Mouse (Mus musculus): ENCODE data around the gene Myo5a. TPM values are rescaled to one million over a fixed set of nuclear protein-coding genes. Genes with fewer than 3 reads are reported as not detected.
A peak's percentile ranks its signal among the peaks of the same experiment; 100 is the strongest.

Myo5a gene
- polyA plus RNA-seq, 1 experiment from 2014 or later = 33.5 TPM

DNA sequence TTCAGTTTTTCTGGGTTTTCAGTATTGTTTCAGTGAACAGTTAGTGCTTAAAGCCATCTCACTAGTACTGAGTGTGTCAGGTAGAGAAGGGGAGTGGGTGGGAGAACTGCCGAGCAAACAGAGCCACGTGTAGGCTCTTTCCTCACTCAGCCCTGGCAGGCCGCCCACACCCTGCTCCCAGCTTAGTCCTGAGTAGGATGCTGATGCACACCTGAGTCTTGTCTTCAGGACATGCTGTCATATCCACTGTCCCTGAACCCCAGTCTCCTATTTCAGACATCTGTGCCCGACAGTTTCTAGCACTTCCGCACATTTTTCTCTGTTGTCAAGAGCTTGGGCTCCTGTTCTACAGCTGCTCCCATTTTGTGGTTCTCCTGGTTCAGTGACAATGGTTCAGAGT, 149.1 kb downstream of the Myo5a start:
- Histone ChIP-seq H3K9ac (no peak overlapping the region), H3K4me1 (replicated peaks) (no peaks in the 10 kb centered on the region), H3K27me3 (no peaks in the 10 kb centered on the region), H3K9me3 (no peaks in the 10 kb centered on the region), H3K4me3 (no peak overlapping the region), H3K27ac (replicated peaks) (no peak overlapping the region), H3K4me2 (no peak overlapping the region), H3K36me3 (peaks cover 54% of the 10 kb centered on the region)
- ATAC-seq (ENCODE audit: low read depth) = no peak
- WGBS = 93% methylated on average over 5 of the region's 5 CpGs

DNA sequence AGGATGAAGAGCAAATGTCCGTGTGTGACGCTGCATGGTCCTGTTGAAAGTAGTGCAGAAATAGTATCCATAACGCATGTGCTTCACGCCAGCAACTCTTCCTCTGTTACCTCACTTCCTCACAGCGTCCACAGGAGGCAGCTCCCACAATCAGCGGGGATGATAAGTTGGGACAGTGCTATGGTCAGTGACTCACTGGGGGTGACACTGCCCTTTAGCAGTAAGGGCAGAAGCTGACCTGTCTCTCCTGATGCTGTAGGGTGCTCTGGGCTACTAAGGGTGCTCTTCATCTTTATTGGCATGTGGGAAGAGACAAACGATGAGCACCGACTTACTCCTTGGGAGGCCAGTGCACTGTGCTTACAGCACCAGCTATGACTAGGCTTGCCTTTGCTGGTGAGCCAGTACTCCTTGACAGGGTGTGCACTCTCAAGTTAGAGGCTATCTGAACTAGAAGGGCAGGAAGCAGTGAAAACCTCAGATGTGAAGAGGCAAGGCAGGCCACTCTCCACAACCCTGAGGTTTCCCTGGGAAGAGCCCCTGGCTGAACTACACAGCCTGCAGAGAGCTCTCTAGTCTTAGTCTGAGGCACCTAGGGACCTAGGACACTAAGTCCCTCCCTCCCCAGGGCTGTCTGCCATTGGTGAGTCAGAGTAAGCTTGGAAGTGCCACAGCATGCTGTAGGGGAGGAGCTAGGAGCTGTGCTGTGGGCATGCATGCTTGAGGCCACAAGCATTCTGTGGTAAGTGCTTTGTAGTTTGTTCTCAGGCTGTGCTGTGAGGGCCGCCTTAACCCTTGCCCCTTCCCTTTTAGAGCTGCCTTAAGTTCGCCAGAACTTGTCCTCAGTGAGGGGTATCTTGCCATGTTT, 150.8 kb downstream of the Myo5a start:
- no peak overlapping the region for H3K27ac ChIP-seq (replicated peaks)
- H3K36me3 ChIP-seq = peaks cover 38% of the 10 kb centered on the region
- H3K4me3 ChIP-seq = no peak overlapping the region
- WGBS = 66% methylated on average over 10 of the region's 10 CpGs
- H3K9me3 ChIP-seq = no peaks in the 10 kb centered on the region
- no peaks in the 10 kb centered on the region for H3K27me3 ChIP-seq
- no peak overlapping the region for H3K9ac ChIP-seq
- ATAC-seq (ENCODE audit: low read depth) = peak; percentile 15; the same call in 1 of the 2 replicates
- no peak overlapping the region for H3K4me2 ChIP-seq
- no peaks in the 10 kb centered on the region for H3K4me1 ChIP-seq (replicated peaks)

DNA sequence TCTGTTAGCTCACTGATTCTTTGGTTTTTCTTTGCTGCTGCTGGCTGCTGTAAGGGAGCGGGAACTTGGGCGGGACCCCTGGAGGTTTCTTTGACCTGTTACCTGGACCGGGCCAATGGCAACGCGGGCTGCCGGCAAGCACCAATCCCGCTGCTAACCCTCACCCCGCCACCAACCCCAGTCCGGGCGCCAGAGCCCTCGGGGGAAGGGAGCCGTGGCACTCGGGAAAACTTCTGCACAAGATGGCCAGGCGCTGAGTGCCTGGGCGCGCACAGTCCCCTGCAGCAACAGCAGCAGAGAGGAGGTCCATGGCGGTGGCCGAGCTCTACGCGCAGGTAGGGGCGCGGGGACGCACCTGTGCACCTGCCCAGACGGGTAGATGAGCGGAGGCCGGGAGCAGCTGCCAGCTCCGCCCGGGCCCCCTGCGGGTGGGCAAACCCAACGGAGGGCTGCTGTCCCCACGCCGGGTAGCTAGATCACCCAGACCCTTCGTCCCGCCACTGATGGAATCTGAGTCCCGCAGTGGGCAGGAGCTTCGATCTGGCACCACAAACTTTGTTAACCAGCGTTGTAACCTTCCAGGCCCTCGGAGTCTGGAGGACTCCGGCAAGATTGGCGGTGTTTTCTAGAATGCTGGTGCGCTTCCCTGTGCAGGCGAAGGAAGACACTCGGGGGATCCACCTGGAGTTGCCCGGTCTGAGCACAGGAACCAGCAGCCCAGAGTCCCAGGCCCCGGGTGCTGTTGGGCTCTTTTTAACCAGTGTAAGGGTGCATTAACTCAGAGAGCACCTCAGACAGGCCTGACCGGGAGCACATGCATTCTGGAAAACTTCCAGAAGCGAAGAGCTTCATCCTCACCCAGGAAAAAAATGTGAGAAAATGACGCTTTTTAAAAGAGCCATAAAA, 161.3 kb downstream of the Myo5a start, which contains the start of gene Myo5c:
Myo5c (plus strand) TSS at position 180 of the 906 bp plus-strand sequence.
- Histone ChIP-seq H3K4me3 (peak within 1 kb of the TSS; percentile 34), H3K27me3 (peaks cover 39% of the 10 kb centered on the region), H3K4me2 (peak within 1 kb of the TSS; percentile 61), H3K36me3 (no peaks in the 10 kb centered on the region), H3K4me1 (replicated peaks) (peaks cover 10% of the 10 kb centered on the region), H3K9ac (peak within 1 kb of the TSS; percentile 52; the same call in 1 of the 2 replicates), H3K9me3 (no peaks in the 10 kb centered on the region), H3K27ac (replicated peaks) (no peak within 1 kb of the TSS)
- WGBS = 2% methylated on average over 48 of the region's 48 CpGs
- ATAC-seq (ENCODE audit: low read depth) = no peak

DNA sequence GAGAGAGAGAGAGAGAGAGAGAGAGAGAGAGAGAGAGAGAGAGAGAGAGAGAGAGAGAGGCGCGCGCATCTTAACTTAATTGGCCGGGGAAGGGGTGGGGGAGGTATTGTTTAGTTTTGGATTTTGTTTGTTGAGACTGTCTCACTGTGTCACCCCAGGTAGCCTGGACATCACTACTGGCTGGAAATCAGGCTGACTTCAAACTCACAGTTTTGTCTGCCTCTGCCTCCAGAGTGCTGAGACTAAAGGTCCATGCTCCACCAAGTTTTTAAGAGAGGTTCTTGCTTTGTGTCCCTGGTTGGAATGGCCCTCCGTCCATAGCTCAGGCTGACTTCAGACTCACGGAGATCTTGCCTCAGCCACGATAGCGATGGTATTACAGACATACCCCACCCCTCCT, 162.0 kb downstream of the Myo5a start:
- no peak overlapping the region for H3K4me3 ChIP-seq
- H3K9me3 ChIP-seq = no peaks in the 10 kb centered on the region
- no peak overlapping the region for H3K9ac ChIP-seq
- peaks cover 39% of the 10 kb centered on the region for H3K27me3 ChIP-seq
- ATAC-seq (ENCODE audit: low read depth) = no peak
- no peak overlapping the region for H3K4me2 ChIP-seq
- no peak overlapping the region for H3K27ac ChIP-seq (replicated peaks)
- peaks cover 10% of the 10 kb centered on the region for H3K4me1 ChIP-seq (replicated peaks)
- 41% methylated on average over 8 of the region's 8 CpGs for WGBS
- no peaks in the 10 kb centered on the region for H3K36me3 ChIP-seq

DNA sequence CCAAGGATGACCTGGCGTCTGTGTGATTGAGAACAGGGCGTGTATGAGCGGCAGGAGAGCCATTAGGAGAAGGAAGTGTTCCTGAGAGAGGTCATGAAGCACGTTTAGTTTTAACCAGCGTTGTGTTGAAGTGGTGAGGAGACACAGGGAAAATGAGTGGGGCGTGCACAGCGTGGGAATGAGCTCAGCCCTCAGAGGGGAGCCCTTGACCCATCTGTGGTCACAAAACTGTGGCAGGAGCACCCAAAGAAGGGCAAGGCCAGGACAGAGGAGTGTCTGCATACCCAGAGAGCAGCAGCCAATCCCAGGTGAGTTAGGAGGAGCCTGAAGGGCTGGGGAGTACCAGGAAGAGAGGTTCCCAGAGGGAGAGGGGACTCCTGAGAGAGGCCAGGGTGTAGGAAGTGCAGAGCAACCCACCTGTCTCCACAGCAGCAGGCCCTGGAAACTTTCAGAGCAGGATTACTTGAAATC, 163.5 kb downstream of the Myo5a start:
- ATAC-seq (ENCODE audit: low read depth) = no peak
- Histone ChIP-seq H3K4me3 (no peak overlapping the region), H3K9ac (no peak overlapping the region), H3K4me2 (no peak overlapping the region), H3K4me1 (replicated peaks) (peaks cover 10% of the 10 kb centered on the region), H3K36me3 (no peaks in the 10 kb centered on the region), H3K27ac (replicated peaks) (no peak overlapping the region), H3K9me3 (no peaks in the 10 kb centered on the region), H3K27me3 (peaks cover 39% of the 10 kb centered on the region)
- 29% methylated on average over 7 of the region's 7 CpGs for WGBS

DNA sequence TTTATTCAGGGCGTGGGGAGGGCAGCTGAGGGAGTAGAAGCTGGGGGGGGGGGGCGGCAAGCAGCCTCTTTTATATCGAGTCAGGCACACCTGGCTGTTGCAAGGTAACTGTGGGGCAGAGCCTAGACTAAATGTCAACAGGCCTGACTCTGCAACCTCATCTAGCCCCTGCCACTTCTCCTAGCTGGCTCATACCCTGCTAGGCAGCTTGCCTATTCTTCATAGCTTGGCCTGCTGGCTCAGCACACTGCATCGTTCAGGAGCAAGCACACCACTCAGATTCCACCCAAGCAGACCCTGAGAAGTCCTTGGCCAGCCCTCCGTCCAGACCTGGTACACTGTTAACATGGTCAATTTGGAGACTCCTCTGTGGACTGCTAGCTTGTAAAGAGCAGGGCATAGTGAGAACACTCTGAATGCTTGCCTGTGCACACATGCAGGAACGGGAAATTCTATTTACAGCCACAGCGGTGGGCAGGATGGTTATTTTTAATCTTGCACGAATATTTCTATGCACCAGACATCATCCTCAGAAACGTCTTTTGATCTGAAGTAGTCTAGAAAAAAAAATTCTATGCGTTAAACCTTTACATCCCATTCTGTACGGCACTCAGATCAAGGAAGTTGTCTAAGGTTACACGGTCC, 164.3 kb downstream of the Myo5a start:
- Histone ChIP-seq H3K9me3 (no peaks in the 10 kb centered on the region), H3K27ac (replicated peaks) (no peak overlapping the region), H3K9ac (no peak overlapping the region), H3K27me3 (peaks cover 39% of the 10 kb centered on the region), H3K4me2 (no peak overlapping the region), H3K36me3 (no peaks in the 10 kb centered on the region), H3K4me1 (replicated peaks) (peaks cover 10% of the 10 kb centered on the region), H3K4me3 (no peak overlapping the region)
- no peak for ATAC-seq (ENCODE audit: low read depth)
- 81% methylated on average over 12 of the region's 12 CpGs for WGBS

DNA sequence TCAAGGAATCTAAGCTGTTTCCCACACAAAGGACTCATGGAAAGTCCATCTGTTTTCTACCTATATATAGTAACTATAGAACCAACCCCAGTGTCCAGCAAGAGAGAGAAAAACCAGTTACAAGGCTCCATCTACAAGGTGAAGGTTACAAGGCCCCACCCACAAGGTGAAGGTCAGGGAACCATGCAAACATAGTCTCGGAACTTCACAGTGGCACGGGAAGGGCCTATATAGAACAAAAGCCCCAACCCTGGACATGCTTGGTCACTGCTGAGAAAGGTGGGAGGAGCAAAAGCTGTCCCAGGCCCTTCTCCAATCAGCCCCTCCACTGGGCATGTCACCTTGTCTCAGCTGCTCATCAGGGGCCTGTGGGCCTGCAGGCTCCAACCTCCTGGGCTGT, 164.9 kb downstream of the Myo5a start:
- WGBS = 60% methylated on average over 2 of the region's 2 CpGs
- no peaks in the 10 kb centered on the region for H3K36me3 ChIP-seq
- ATAC-seq (ENCODE audit: low read depth) = no peak

DNA sequence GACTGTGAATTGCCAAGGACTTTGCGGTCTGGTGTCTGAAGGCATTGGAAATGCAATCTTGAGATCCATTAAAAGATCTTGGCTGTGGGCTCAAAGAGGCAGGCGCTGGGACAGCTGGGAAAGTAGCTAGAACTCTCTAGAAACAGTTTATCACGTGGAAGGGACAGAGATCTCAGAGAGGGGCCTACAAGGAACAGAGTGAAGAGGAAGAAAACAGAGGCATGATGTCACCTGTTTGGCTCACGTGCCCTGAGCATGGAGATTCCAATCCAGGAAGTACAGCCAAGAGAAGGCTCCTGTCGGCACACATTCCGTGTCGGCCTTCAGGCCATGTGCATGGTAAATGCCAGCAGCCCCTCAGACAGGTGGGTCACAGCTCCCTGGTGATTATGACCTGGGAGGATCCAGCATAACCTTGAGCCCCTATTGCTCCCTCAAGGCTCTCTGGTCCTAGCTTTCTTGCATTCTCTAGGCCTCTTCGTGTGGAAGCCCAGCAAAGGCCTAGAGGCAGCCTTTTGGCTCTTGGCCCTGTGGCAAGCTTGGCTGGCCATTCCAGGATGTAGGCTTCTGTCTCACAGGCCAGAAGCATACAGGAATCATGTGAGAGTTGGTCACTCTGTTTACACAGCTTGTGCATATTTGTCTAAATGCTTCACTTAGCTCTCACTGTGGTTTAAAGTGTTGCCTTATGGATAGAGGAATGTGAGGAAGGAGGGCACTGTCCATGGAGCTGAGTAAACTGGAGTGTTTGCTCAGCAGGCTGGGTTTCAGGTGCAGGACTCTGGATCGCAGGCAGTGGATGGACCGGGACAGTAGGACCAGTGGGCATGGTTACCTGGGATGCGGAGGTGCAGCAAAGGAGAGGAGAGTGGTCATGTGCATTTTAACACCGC, 165.8 kb downstream of the Myo5a start:
- H3K4me2 ChIP-seq = no peak overlapping the region
- peaks cover 25% of the 10 kb centered on the region for H3K27me3 ChIP-seq
- WGBS = 83% methylated on average over 12 of the region's 12 CpGs
- H3K4me3 ChIP-seq = no peak overlapping the region
- no peak overlapping the region for H3K9ac ChIP-seq
- peaks cover 9% of the 10 kb centered on the region for H3K4me1 ChIP-seq (replicated peaks)
- no peaks in the 10 kb centered on the region for H3K36me3 ChIP-seq
- no peak overlapping the region for H3K27ac ChIP-seq (replicated peaks)
- ATAC-seq (ENCODE audit: low read depth) = no peak
- no peaks in the 10 kb centered on the region for H3K9me3 ChIP-seq

More for the DNA sequence above, 164.9 kb downstream of the Myo5a start:
- H3K27me3 ChIP-seq = peaks cover 35% of the 10 kb centered on the region
- no peak overlapping the region for H3K9ac ChIP-seq
- no peak overlapping the region for H3K4me3 ChIP-seq
- H3K27ac ChIP-seq (replicated peaks) = no peak overlapping the region
- H3K9me3 ChIP-seq = no peaks in the 10 kb centered on the region
- H3K4me2 ChIP-seq = no peak overlapping the region
- peaks cover 10% of the 10 kb centered on the region for H3K4me1 ChIP-seq (replicated peaks)

DNA sequence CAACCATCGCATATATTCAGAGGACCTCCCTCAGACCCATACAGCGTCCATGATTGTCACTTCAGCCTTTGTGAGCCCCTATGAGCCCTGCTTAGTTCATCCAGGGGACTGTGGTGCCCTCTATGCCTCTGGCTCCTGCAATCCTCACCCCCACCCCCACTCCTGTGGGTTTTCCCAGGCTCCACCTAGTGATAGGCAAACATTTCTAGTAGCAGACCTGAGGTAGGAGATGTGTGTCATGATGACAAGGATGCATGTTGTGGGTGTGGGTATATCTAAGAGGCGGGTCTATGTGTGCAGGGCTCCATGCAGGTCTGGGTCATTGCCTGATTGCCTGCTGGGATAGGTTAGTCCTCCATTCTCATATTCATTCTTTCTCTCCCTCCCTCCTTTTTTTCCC, 167.4 kb downstream of the Myo5a start:
- Histone ChIP-seq H3K27ac (replicated peaks) (no peak overlapping the region), H3K9ac (no peak overlapping the region), H3K9me3 (no peaks in the 10 kb centered on the region), H3K27me3 (peaks cover 10% of the 10 kb centered on the region), H3K4me2 (no peak overlapping the region), H3K36me3 (no peaks in the 10 kb centered on the region), H3K4me1 (replicated peaks) (no peaks in the 10 kb centered on the region), H3K4me3 (no peak overlapping the region)
- 87% methylated on average over 3 of the region's 3 CpGs for WGBS
- ATAC-seq (ENCODE audit: low read depth) = no peak

DNA sequence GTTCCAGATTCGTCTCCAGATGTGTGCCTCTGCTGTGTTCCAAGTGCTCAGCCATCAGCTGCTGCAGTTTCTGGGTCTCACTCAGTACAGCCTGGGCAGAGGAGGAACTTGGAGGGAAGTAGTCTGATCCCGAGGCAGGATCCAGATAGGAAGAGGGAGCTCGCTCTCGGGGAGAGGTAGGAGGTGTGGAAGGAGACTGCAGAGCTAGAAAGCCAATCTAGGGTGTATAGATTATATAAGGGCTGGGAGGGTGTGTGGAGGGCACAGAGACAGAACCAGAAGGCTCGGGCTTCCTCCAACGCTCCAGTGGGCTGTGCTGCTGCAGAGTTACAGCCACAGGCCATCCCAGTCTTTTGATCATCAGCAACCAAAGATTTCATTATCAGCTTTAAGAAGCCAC, 172.2 kb downstream of the Myo5a start:
- ATAC-seq (ENCODE audit: low read depth) = no peak
- H3K27ac ChIP-seq (replicated peaks) = no peak overlapping the region
- 81% methylated on average over 6 of the region's 6 CpGs for WGBS
- H3K4me2 ChIP-seq = no peak overlapping the region
- no peak overlapping the region for H3K9ac ChIP-seq
- H3K4me1 ChIP-seq (replicated peaks) = peaks cover 7% of the 10 kb centered on the region; the same call in 1 of the 2 replicates
- H3K4me3 ChIP-seq = no peak overlapping the region
- no peaks in the 10 kb centered on the region for H3K27me3 ChIP-seq
- H3K36me3 ChIP-seq = no peaks in the 10 kb centered on the region
- H3K9me3 ChIP-seq = no peaks in the 10 kb centered on the region

Data from neural tube, embryonic 13.5 days (tissue).